Mouse (Mus musculus): ENCODE data around the gene Aasdh.

Aasdh gene

GRCm38 (mm10) chr5:76910807-76911206 lies 5.5 kb upstream of the Aasdh start:
- DNase-seq (ENCODE audit: low read depth, low spot score), result no peak

DNA sequence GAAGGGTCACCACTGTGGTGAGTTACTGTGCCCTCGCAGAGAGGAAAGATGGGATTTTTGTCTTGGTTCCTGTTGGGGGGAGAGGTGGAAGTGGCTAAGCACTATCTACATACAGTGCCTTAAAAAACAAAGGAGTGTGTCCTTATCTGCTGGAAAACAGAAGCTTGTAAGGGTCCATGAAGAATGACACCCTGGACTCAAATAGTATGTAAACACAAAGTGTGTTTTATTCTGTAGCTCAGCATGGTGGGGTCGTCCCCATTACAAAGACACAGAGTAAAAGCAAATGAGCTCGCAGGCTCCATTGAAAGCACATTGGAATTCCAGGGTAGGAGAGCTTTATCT lies 813 bp upstream of the Aasdh start:
- DNase-seq (ENCODE audit: low read depth, low spot score), result no peak

DNA sequence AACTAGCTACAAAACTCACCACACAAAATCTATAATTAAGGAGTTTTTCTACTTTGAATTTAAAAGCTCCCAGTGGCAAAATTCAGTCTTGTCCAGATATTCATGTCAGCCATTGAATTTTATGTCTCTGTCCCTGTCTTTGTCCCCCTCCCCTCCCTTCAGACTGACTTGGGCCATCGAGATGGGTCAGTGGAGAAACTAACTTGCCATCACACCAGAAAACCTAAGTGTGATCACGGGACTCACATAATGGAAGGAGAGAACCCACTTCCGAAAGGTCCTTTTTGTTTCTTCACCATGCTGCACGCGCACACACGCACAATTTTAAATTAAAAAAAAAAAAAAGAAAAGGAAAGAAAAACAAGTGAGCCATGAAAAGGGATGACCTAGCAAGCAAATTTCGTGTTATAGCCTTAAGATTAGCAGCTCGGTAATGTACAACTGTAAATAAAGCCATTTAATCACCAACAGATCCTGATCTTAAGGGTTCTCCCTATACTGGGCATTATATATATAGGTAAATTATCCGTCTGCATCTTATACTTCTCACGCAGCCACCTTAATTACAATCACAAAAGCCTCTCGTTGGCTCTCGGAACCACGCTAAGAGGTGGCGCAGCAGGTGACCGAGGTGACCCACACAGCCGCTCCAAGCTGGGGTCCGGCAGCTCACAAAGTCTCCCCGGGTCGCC lies 455 bp downstream of the Aasdh start:
- peak; percentile 33 for DNase-seq (ENCODE audit: low read depth, low spot score)

DNA sequence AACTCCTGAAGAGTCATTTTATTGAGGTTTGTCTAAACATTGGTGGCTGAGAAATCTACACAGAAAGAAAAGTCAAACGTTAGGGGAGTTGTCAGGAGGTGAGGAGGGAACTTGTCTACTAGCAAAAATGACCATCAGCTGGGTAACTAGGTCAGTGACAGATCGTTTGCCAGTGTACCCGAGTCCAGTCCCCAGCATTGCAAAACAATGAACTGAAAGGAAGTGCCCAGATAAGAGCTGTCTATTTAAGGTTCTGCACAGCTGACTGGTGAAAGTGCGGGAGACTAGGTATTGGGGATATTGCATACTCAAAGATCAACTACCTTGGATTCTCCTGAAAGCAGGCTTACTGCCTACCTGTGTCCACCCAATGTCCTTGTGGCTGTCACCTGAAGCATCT lies 3.2 kb downstream of the Aasdh start:
- no peak for DNase-seq (ENCODE audit: low read depth, low spot score)

DNA sequence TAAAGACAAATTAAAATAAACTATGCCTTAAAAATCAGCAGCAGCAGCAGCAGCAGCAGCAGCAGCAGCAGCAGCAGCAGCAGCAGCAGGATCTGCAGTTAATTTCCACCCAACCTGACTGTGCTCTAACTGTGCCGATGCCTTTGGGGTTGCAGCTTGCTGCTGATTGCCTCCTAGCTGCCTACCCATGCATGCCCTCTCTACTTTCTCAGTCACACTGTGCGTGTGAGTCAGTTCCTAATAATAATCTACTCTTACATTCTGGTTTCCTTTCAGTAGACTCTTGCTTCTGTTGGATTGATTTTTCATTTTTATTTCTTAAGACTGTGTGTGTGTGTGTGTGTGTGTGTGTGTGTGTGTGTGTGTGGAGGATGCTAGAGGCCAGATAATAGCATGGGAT lies 12.2 kb downstream of the Aasdh start:
- DNase-seq (ENCODE audit: low read depth, low spot score), result no peak

DNA sequence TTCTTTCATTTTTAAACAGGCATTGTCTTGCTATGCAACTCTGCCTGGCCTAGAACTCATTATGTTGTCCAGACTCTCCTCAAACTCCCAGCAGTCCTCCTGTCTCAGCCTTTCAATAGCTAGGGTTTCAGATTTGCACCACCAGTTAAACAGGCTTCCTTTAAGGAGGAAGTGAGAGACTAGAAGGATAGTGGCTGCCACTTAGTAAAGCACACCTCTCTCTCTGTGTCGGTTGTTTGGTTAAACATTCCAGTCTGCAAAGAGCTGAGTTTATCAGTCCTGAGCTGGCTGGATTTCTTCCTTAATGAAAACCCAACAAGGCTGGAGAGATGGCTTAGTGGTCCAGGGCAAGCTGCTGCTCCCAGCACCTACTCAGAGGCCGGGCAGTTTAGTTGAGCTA lies 12.7 kb downstream of the Aasdh start:
- DNase-seq (ENCODE audit: low read depth, low spot score), result no peak

DNA sequence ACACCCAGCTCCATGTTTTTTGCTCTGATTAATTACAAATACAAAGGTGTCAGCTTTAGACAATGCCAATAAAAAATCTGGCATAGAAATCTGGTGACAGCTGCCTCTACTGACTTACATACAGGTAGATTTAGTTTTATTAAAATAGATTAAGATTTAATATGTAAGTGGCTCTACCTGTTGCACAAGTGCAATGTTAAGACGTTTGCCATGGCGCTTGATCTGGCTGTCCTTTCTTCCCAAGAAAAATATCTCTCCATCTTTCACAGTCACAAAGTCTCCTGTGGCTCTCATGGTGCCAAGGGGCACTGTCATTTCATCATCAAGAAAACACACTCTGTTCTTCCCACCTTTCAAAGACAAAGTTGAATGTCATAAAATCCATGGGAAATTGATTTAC lies 18.3 kb downstream of the Aasdh start:
- DNase-seq (ENCODE audit: low read depth, low spot score), result no peak

GRCm38 (mm10) chr5:76884107-76884506 lies 21.2 kb downstream of the Aasdh start:
- DNase-seq (ENCODE audit: low read depth, low spot score), result no peak

DNA sequence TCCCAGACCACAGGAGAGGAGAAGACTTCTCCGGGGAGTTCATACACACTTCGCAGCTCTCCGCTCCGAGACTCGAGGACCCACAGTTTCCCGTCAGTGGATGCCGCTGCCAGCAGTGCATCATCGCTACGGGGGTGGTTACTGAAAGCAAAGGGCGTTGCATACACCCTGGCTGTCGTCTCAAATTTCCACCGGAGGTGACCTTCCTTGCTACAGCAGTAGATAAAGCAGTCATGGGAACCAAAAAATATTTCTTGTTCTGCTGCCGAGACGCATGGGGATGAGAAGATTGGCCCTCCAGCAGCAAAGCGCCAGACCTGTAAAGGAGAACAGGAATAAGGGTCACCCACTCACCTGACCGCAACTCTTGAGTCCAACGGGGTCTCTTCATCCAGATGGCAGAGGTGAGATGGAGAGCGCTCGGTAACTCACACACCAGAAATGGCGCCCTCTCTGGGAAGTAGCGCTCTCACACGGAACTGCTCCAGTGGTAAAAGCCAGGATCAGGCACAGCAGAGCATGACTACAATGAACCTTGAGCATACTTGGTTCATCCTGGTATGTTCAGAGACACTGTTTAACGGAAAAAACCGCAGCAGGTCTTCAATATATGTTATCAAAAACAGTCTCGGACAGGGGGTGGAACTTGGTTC lies 29.1 kb downstream of the Aasdh start:
- no peak for DNase-seq (ENCODE audit: low read depth, low spot score)

- DNase-seq (ENCODE audit: low read depth, low spot score), result no peak
Observed at GRCm38 (mm10) chr5:76869553-76869952, 35.8 kb downstream of the Aasdh start.

GRCm38 (mm10) chr5:76868693-76869286 lies 36.5 kb downstream of the Aasdh start:
- DNase-seq (ENCODE audit: low read depth, low spot score), result peak; percentile 58

GRCm38 (mm10) chr5:76866819-76867218 lies 38.5 kb downstream of the Aasdh start:
- no peak for DNase-seq (ENCODE audit: low read depth, low spot score)

DNA sequence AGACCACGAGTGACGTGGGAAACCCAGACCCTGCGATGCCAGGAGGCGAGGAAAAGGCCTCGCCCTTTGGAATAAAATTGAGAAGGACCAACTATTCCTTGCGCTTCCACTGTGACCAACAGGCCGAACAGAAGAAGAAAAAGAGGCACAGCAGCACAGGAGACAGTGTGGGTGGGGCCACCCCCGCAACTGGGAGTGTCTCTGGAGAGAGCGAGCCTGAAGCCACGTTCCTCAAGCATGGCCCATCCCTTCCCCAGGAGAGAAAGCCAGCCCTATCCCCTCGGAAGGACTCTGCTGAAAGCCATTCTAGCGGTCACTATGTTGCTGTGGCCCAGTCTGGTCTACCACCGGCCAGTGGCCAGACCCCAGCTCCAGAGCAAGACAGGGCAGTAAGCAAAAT lies 46.9 kb downstream of the Aasdh start:
- DNase-seq (ENCODE audit: low read depth, low spot score), result no peak

DNA sequence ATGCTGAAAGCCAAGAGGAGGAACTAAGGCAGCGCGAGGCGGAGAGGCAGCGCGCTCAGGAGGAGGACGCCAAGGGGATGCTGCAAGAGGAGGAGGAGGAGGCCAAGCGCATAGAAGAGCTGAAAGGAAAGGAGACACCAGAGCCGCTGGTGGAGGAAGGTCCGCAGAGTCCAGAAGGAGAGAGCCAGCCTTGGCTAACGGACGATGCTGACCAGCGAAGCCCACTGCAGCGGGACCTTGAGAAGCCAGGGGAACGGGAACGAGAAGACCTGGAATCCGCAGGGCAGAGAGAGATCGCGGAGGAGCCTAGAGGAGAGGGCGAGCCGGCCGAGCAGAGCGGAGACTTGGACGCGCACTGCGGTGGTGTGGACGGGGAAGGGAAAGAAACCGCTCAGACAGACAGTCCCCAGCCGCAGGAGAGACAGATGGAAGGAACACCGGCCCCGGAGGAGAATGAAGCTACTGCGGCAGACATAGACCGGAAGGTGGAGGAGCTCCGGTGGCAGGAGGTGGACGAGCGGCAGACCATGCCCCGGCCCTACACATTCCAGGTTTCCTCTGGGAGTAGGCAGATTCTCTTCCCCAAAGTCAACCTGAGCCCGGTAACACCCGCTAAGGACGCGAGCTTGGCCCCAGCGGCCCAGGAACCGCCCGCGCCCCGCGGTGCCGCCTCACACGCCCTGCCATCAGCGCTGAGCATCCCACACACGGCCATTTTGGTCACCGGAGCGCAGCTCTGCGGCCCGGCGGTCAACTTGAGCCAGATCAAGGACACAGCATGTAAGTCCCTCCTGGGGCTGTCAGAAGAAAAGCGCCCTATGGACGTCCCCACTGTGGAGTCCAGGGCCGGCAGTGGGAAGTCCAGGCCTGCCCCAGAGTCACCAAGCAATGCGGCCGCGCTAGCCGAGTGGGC lies 48.0 kb downstream of the Aasdh start:
- no peak for DNase-seq (ENCODE audit: low read depth, low spot score)

DNA sequence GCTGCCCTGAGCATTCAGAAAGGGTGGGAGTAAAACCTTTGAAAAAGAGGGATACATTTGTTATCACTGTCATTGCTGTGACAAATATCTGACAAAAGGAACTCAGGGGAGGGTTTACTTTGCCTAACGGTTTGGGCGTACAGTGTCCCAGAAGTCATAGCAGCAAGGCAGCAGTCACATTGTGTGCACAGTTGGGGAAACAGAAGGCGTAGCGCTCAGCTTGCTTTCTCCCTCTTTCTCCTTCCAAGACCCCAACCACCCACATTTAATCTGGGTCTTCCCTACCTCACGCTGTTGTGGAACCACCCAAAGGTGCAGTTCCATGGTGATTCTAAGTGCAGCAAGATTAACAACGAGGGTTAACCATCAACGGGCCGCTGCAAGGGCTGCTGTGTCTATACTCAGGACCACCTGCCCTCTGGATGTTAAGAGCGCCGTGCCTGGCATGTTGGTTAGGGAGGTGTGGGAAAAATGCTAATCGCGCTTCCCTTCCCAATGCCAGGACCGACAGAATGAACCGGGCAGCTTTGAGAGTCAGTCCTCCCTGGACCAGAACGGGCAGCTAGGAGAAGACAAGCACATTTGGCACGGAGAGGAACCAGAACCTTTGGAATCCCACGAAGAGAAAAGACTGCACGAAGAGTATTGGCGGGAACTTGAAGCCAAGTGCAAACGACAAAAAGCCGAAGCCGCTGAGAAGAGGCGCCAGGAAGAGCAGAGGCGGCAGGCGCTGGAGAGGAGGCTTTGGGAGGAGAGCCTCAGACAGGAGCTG lies 49.3 kb downstream of the Aasdh start:
- no peak for DNase-seq (ENCODE audit: low read depth, low spot score)

DNA sequence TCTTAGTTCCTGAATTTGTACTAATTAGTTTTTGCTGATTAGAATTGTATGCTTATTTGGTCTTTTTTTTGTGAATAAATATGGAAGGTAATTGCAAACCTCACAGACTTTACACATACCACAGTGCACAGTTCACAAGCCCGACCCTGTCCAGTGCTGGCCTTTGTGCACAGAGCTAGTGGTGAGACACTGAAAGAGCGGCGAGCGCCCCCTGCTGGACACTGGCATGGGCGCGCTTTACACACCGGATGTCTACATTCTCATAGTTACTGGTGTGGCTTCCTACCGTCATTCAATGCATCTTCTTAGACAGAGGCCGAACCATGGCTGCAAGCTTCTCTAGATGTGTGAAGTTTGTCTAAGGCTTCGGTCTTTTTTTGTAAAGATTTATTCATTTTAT lies 51.8 kb downstream of the Aasdh start:
- peak; percentile 83 for DNase-seq (ENCODE audit: low read depth, low spot score)

DNA sequence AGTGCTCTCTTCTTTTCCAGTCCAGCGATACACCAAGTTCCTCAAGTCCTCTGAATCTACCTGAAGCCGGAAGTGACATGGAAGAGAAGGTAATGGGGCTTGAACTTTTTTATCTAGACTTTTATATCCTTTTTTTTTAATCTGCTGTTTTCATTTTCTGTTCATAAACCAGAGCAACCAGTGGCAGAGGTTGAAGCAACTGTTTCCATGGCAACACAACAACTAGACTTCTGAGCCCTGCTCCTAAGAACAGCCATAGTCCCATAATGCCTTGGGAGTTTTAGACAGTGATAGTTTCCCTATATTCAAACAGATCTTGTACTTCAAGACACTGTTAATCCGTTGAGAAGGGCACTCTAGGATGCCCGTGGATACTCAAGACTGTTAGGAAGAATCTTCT lies 54.0 kb downstream of the Aasdh start:
- DNase-seq (ENCODE audit: low read depth, low spot score), result peak; percentile 57

- no peak for DNase-seq (ENCODE audit: low read depth, low spot score)
Observed at GRCm38 (mm10) chr5:76847106-76847505, 58.2 kb downstream of the Aasdh start.

DNA sequence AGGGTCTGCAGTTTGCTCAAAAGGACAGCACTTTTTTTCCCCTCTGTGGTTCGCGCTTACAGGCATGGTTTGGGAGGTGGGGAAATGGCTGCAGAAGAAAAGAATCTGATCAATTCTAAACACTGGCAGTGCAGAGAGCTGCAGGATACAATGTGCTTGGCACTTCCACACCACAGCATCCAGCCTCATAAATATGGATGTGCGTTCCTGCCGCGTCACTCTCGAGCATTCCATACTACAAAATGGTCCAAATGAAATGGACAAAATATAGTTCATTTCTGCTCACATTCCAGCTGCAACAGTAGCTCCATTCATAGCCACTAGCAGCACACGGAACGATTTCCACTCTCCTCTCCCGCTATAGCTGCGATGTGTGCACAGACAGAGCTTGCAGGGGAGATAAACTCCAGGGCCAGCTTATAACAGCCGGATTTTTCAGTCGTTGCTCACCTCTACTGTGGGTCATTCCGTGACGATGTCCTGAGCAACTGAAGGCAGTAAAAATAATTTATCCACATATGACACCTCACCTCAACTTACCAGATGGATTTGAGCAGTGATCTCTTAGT lies 60.6 kb downstream of the Aasdh start:
- DNase-seq (ENCODE audit: low read depth, low spot score), result no peak

DNA sequence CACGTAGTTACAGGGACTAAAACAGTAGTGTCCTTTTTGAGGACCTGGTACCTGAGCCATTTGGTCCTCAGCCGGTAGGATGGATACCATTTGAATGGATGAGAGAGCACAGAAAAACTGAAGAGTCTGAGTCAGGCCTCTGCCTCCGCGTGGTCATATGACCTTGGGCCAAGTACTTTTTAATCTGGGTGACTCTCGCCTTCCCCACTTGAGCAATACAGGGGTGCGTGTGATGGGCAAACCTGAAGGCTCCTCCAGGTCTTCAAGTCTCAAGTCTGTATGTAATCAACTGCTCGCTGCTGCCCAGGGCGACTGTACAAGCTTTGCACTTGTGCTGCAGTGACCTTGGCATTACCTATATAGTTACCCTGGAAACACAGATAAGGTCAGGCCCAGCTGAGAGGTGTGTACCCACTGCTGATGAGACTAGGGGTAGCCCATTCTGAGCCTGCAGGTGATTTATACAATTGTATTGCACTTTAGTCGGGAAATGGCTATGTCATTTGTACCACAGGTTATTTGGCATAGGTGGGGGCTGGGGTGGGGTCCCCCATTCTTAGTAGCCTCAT lies 61.4 kb downstream of the Aasdh start:
- DNase-seq (ENCODE audit: low read depth, low spot score), result no peak

DNA sequence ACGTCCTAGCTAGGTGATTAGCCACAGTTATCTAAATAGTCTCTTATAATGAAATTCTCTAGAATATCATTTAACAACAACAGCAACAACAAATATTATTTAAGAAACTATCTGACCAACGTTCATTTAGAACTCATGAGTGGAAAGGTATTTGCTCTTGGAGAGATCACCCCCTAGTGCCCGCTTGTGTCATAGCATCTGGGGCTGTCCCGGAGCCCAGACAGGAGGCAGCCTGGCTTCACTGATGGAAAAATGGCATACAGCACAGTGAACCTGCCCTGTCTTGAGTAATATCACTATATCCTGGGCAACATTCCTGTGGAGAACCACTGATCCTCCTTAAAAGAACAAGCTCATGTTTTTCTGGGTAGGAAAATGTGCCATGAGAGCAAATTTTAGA lies 61.9 kb downstream of the Aasdh start:
- peak; percentile 74 for DNase-seq (ENCODE audit: low read depth, low spot score)

Measured in CD4-positive, CD25-positive, alpha-beta regulatory T cell, adult 2 months (primary cell).